Mouse (Mus musculus): ENCODE results near the gene Rsrc1. TPM values are rescaled to one million over a fixed set of nuclear protein-coding genes. Genes with fewer than 3 reads are reported as not detected.
A peak's percentile ranks its signal among the peaks of the same experiment; 100 is the strongest.
"Not testable (repeated sequence)": the region's sequence is repeated elsewhere in the genome, so short reads cannot be mapped to it uniquely, and the experiment has no call there.

The Rsrc1 gene
- total RNA-seq, 1 experiment from 2014 or later = 50.8 TPM

DNA sequence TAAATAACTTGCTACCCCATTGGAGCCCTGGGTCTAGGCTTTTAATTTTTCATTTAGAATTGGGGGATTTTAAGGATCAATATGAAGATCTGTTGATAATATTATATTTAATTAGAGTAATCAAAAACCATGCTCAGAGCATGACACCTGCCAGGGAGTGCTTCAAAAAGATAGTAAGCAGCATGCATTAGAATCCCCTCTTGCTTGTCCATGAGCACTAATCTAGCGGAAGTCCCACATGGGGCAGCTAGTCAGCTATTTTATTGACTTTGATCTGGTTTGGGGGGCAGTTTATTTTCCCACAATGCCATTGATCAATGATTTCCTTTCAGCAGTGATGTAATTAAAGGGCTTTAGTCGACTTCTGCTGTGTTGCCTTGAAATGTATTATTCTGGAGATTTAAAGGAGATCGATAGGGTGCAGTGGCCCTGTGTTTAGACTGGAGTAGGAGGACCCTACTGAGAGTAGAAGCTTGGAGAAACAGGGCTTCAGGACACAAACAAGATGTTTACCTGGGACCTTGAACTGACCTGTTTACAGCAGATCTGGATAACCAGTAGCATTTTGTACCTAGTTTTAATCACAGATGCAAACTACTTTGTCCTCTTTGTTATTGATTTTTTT lies 251.5 kb downstream of the Rsrc1 start:
- no peak for ATAC-seq (replicated peaks; ENCODE audit: low read depth, poor library complexity, severe bottlenecking)

DNA sequence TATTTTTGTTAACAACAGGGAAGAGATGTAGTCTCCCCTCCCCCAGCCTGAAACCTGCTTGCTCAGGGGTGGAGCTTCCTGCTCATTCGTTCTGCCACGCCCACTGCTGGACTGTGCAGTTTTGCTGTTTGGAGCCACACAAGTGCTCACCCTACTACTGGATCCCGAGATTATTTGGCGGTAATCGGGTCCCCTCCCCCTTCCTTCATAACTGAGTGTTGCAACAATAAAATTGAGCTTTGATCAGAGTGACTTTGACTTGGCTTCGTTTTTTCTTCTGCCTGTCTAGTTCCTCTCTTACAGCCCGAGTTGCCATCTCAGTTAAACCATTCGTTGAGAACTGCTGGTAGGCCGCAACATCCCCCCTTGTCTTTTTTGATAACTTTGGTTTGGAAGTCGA lies 261.3 kb downstream of the Rsrc1 start:
- ATAC-seq (replicated peaks; ENCODE audit: low read depth, poor library complexity, severe bottlenecking) = not testable (repeated sequence)

DNA sequence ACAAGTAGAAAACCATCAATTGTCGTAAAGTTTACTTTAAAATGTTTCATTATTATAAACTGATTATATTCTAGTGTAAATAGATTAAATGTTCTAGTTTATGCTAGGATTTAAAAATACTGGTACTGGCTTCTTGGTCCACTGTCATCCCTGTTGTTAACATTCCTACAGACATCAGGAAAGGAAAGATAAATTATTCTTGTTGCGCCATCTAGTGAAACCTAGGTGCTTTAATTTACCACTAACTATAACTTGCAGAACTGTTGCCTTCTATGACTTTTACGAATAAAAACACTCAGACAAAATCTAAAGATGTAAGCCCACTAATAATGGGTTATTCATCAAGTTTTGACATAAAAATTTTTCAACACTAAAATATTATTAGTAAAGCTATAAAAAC lies 286.3 kb downstream of the Rsrc1 start:
- ATAC-seq (replicated peaks; ENCODE audit: low read depth, poor library complexity, severe bottlenecking) = no peak

DNA sequence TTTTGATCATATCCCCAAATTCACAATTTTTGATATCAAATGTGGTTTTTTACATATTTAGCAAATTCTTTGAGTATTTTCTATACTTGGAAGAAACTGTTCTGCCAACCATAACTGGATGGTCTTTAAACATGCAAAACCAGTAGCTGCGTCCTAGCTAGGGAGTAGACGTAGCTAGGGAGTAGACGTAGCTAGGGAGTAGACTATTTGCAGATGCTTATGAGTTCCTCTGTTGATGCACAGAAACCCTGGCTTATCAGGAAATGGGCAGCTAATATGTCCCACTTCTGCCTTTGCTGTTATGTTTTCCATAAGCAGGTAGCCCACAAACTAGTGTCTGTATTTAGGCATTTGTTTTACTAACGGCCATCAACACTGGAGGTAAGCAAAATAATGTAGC lies 298.6 kb downstream of the Rsrc1 start:
- no peak for ATAC-seq (replicated peaks; ENCODE audit: low read depth, poor library complexity, severe bottlenecking)

DNA sequence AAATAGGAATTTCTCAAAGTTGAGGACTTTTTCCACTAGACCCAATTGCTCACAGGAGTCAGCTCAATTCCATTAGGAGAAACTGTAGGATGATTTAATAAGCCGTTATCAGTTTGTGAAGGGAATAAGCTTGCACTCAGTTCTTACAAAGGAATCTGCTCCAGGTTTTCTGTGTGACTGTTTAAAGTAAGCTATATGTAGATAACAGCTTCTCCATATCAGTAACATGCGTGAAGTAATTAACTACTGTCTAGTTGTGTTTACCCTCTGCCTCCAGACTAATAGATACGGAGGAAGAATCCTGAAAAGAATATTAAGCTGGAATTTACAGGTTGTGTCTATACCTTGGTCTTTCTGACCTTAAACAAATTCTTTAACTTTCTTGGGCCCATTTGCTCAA lies 299.1 kb downstream of the Rsrc1 start:
- no peak for ATAC-seq (replicated peaks; ENCODE audit: low read depth, poor library complexity, severe bottlenecking)

DNA sequence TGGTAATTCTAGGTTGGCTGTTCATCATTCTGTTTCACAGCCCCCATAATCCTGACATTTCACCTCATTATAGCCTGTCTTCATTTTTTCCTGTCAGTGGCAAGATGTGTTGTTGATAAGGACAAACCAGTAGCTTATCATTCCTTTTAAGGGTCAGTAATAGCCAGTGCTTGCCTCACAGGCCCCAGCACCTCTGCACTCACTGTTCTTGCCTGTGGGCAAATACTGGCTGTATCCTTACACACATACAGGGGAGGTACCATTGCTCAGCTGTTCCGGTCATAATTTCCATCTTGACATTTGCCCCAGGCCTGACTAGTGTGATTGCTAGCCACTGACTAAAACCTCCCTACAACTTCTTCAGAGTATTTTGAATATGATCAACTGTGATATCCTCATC lies 302.8 kb downstream of the Rsrc1 start:
- no peak for ATAC-seq (replicated peaks; ENCODE audit: low read depth, poor library complexity, severe bottlenecking)

DNA sequence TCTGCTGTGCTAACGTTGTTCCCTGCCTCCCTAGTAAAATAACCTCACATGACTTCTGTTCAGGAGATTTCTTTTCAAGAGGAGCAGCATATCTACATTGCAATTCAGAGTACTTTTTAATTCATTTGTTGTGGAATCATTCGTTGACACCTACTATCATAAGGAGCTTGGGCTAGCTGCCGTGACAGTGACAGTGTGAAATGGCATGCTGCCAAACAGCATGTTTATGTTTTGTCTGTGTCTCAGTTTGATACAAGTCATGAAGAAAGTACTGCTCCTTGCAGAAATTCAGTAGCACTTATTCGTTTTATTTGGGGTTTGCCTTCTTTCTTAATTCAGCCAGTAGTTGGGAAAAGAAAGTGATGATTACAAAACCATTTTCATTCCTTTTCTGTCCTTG lies 303.7 kb downstream of the Rsrc1 start:
- no peak for ATAC-seq (replicated peaks; ENCODE audit: low read depth, poor library complexity, severe bottlenecking)

DNA sequence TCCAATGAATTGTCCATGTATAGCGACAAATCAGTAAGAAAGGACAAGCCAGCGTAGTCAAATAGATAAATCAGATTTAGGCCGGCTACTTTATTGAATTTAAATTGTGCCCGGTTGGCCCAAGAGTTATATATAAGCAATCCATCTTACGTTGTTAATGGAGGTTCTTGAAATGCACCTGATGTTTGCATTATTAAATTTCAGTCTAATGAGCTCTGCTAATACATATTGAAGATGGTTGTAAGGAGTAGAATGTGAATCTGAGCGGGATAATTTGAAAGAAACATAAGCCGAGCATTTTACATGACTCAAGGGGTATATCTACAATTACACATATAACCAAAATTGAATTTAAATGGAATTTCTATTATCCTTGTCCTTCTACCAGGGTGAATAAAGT lies 307.5 kb downstream of the Rsrc1 start:
- no peak for ATAC-seq (replicated peaks; ENCODE audit: low read depth, poor library complexity, severe bottlenecking)

DNA sequence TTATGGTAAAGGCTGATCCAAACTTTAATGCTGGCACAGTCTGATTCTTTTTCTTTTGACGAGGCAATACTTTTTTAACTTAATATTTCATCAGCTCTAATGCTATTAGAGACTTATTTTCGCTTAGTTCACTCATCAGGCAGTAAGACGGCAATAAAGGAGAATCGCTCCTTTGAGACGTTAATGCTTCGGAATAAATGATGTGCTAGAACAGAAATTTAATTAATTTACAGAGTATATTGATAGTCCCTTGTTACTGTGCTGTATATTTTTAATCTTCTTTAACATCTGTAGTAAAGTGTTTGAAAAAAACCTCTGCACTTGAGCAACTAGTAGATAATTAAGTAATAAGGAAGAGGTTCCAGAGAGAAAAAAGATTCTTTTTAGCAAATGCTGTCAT lies 308.3 kb downstream of the Rsrc1 start:
- ATAC-seq (replicated peaks; ENCODE audit: low read depth, poor library complexity, severe bottlenecking) = no peak

DNA sequence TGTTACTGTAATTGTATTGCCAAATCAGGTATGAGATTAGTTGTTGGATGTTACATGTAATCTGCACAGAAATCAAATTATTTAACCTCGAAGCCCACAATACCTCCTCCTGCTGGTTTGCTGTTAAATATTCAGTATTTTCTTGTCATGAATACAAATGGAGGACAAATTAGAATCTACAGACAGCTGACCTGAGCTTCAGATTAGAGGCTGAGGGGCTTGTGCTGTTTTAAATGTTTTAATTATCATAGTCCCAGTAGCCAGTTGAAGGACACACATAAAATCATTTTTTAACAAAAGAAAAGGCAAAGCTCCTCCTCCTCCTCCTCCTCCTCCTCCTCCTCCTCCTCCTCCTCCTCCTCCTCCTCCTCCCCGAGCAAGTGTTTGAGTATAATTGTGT lies 327.5 kb downstream of the Rsrc1 start:
- ATAC-seq (replicated peaks; ENCODE audit: low read depth, poor library complexity, severe bottlenecking) = no peak

DNA sequence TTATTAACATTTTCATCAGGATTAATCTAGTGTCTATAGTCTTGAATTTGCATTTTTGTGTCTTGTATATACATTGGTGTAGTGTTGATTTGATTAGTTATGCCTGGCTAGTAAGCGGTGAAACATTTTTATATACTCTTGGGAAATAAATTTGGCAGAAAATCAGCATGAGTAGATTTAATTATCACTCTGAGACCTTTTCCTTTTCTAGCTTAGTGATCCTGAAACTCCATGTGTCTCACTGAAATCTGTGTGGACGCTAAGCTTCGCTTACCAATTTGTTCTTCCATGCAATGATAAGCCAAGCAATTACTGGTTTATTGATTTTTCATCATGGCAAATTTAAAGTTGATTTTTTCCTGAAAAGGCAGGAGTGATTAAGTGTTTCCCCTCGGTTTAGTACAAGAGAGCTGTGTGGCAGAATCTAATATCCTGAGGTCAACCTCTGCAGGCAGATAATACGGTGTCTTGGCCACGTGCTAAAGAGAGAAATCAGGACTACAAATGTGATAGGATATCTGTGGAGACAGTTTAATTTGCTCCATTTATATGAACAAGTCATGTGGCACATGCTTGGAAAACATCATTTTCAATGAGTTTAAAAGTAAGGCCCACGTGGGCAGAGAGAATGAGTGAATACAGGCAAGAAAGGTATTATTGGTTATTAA lies 328.6 kb downstream of the Rsrc1 start:
- ATAC-seq (replicated peaks; ENCODE audit: low read depth, poor library complexity, severe bottlenecking) = no peak

DNA sequence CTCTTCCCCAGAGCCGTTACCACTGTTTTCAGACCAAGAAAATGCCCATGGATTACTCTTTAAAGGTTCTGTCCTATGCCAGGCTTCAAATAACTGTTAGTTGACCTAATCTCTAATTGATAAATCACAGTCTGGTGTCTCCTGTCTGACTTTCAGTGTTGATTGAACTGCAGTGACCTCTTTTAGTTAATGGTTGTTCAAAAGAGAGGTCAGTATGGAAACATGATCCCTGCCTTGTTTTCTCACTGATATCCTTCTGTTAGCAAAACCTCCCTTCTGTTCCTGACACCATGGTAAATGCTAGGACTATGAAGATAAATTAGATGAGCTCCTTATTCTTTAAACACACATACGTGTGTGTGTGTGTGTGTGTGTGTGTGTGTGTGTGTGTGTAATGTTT lies 330.2 kb downstream of the Rsrc1 start:
- ATAC-seq (replicated peaks; ENCODE audit: low read depth, poor library complexity, severe bottlenecking) = no peak

DNA sequence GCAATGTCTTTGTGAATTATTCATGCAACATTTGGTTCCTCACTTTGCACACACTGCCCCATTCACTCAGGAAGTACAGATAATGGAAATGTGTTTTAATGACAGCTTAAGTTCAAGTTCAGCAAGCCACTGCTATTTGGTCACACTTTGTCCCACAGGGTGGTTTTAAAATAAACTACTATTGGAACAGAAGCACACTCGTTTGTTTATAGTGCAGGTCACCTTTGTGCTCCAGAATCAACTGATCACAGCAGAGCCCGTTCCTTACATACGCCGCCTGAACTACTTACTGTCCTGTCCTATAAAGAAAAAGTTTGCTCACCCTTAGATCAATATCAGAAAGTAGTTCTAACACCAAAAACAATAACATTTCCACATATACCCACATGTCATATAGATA lies 341.2 kb downstream of the Rsrc1 start:
- ATAC-seq (replicated peaks; ENCODE audit: low read depth, poor library complexity, severe bottlenecking) = no peak

DNA sequence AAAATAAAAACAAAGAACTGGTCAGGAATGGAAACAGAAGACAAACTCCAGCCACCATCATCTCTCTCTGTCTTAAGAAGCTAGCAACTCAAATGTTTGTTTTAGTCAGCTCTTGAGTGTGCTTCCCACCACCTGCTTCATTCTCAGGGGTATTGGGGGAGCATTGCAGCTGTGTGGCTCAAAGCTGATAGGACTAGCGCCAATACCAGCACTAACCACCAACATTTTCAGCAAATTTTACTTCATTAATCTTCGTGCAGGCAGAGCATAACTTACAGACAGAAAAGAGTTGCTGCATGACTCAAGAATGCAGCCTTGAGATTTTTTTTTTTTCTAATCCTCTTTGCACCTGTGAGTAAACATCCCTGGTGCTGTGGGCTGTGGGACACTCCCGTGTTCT lies 358.4 kb downstream of the Rsrc1 start:
- 0 out of 2 replicates have a peak, but pooled peaks have one; percentile 36 for ATAC-seq (replicated peaks; ENCODE audit: low read depth, poor library complexity, severe bottlenecking)

DNA sequence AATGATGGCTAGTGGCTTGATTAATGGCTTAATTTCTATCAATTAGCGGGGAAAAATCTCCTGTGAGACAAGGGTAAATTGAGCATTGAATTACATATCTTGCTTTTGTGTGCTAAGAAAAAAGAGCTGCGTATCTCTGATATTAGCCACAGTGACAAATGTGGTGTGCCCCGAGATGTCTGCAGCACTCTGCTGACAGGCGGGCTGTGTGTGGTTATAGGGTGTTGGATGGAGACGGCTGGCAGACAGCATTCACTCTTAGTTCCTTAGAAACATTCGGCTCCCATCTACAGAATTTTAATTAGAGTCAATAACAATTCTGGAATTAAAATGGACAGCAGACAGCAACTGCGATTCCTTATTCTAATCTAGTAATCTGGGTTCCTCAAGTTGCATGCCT lies 359.7 kb downstream of the Rsrc1 start:
- no peak for ATAC-seq (replicated peaks; ENCODE audit: low read depth, poor library complexity, severe bottlenecking)

DNA sequence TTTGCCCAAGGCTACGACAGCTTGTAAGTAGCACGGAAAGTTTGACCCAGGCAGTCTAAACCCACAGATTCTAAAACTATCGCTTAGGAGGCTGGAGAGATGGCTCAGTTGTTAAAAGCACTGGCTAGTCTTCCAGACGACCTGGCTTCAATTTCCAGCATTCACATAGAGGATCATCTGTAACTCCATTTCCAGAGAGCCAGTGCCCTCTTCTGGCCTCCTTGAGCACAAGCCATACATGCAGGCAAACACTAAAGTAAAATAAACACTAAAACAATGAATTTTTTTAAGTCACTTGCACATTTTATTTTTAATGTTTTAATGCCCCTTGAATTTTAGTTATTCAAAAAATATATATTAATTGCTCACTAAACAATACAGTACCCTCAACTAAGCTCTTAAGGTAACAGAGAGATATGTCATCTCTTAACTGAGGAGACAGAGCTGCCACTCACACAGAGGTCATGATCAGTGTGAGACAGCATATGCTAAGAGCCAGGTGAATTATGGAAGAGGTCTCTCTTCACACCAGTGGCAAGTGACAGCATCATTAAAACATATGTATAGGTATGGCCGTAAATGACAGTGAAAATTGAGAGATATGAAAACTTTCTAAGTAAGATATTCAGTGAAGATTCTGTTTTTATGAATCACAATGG lies 361.9 kb downstream of the Rsrc1 start:
- no peak for ATAC-seq (replicated peaks; ENCODE audit: low read depth, poor library complexity, severe bottlenecking)

DNA sequence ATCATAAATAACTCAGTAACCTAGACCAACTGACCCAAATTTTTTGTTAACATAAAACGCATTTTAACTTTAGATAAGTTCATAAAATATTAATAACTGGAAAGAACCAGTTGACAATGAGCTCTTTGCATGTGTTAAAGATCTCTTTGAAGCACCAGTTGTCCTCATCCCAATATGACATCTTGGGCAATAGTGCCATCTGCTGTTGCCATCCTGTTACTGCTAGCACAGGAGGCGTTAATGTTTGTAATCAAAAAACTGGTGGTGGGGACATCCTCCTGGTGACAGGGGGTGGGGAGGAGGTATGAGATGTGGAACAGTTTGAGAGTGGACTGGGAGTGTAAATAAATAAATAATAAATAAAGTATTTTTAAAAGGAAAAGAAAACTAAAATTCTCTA lies 363.4 kb downstream of the Rsrc1 start:
- ATAC-seq (replicated peaks; ENCODE audit: low read depth, poor library complexity, severe bottlenecking) = peak; percentile 93

DNA sequence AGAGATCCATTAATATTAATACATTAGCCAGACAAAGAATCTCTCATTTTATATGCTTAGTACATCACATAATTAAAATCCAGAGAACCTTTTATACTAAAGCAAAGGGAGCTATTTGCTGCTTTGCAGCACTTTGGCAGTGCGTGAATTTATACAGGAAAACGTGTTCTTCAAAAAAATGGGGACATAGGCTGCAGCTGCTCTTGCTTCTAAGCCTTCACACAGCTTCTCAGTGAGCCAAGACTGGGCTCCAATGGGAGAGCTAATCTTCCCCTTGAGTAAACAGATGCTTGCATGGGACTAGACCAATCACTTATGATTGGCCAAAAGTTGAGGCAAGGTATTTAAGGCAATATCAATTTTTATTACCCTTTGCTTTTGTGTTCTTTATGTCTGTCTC lies 365.5 kb downstream of the Rsrc1 start:
- ATAC-seq (replicated peaks; ENCODE audit: low read depth, poor library complexity, severe bottlenecking) = no peak

DNA sequence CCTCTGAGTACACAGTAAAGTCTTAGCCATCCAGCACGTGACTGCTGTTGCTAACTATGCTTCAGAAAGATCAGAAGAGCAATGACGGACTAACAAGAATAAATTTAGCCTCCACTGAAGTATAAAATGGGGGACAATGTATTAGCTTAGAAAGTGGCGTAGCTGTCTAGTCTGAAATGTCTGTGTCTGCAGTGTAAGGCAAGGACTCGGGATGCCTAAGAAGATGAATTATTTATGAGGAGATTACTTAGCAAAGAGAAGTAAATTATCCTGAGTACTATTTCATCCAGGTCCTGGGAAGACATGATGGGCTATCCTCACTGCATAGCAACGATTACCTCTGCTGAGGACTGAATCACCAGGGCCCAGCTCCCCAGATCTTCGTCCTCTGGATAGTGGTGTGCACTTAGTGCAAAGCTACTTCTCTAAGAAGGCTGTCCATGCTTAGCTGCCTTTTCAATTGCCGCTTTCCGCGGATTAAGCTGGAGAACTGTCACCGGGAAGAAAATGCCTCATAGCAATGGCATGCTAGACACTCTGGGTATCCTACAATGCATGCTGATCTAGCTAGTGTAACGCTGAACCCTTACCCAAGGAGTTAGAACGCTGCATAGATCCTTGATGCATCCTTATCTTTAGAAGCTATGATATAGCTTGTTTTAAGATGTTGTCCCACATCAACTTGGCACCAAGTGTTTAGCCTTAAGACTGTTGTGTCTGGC lies 370.4 kb downstream of the Rsrc1 start:
- no peak for ATAC-seq (replicated peaks; ENCODE audit: low read depth, poor library complexity, severe bottlenecking)

DNA sequence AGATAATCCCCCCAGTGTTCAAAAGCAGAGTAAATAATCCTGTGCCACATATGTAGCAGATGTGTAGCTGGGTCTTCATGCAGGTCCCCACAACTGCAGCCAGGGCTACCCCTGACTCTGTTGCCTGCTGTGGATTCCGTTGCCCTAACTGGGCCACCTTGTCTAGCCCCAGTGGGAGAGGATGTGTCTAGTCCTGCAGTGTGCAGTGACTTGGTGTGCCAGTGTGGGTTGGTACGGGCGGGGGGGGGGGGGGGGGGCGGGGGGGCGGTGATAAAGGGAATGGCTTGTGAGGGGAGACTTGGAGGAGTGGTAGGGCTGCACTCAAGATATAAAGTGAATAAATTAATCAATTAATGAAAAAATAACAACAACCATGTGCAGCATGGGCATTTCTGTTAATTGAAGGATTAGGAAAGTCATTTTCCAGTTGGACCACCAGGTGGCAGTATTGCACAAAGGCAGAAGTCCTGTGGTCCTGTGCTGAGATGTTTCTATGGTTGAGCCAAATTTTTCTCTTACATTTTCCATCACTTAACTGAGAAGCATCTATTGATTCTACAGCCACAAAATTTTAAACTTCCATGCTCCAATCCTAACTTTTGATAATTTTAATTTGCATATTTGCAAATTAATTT lies 371.1 kb downstream of the Rsrc1 start:
- peak; percentile 84 for ATAC-seq (replicated peaks; ENCODE audit: low read depth, poor library complexity, severe bottlenecking)

DNA sequence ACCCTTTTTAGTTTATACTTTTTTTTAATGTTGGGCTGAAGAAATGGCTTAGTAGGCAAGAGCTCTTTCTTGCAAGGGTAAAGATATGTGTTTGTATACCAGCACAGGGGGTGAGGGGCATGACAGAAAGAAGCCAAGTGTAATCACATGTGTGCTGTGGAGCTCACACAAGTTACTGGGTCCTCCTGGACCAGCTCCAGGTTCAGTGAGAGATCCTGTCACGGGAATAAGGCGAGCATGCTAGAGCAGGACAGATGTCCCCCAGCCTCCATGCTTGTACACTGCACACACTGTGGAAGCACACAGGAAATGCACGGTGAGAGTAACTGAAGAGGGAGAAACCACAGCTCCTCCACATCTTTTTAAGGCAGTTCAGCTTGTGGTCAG lies 371.6 kb downstream of the Rsrc1 start:
- ATAC-seq (replicated peaks; ENCODE audit: low read depth, poor library complexity, severe bottlenecking) = no peak

Data from common myeloid progenitor, adult 5-6 weeks (primary cell).